Mouse (Mus musculus) ES-E14 (cell line): ENCODE results near the gene Grhl3. TPM values are rescaled to one million over a fixed set of nuclear protein-coding genes. Genes with fewer than 3 reads are reported as not detected.
A peak's percentile ranks its signal among the peaks of the same experiment; 100 is the strongest.

ENCODE experiments used
- DNase-seq: peaks from one replicate; pipeline ENCODE4 v3.0.0-alpha.2; 2013; ENCODE audit warnings: low read depth, low spot score
- H3K27ac ChIP-seq: 2 replicates; pipeline ENCODE4 v1.5.1; 2012; ENCODE audit warnings: low read depth, mild to moderate bottlenecking, low read length, moderate library complexity, mixed read lengths; ENCODE audit not compliant: poor library complexity, insufficient read depth, severe bottlenecking
- H3K36me3 ChIP-seq: 2 replicates; pipeline ENCODE4 v1.6.1; 2012; ENCODE audit warnings: mild to moderate bottlenecking, low read length, moderate library complexity, mixed read lengths; ENCODE audit not compliant: control insufficient read depth, poor library complexity, insufficient read depth, severe bottlenecking
- H3K4me1 ChIP-seq, 2 experiments: fragments of 150-350 bp in 1 of 2; sonication (generic) in 1 of 2; 2 replicates each; pipeline ENCODE4 v1.6.1; 2012; ENCODE audit warnings: low read length in 2 of 2, mild to moderate bottlenecking in 1 of 2, mixed read lengths in 1 of 2; ENCODE audit not compliant: control insufficient read depth in 2 of 2, insufficient read depth in 2 of 2, poor library complexity in 1 of 2
- H3K4me3 ChIP-seq, 2 experiments: fragments of 150-350 bp in 1 of 2; sonication (generic) in 1 of 2; 2 replicates each; pipeline ENCODE4 v1.5.1; 2012; ENCODE audit warnings: low read length in 2 of 2, low read depth in 1 of 2, mild to moderate bottlenecking in 1 of 2, mixed read lengths in 1 of 2; ENCODE audit not compliant: insufficient read depth in 1 of 2, poor library complexity in 1 of 2, severe bottlenecking in 1 of 2
- H3K9ac ChIP-seq: 2 replicates; pipeline ENCODE4 v1.6.1; 2012; ENCODE audit warnings: low read depth, mild to moderate bottlenecking, low read length, mixed read lengths; ENCODE audit not compliant: poor library complexity, insufficient read depth, severe bottlenecking
- H3K9me3 ChIP-seq: fragments of 150-350 bp; sonication (generic); 2 replicates; pipeline ENCODE4 v1.6.1; 2012; ENCODE audit warnings: low read depth, mild to moderate bottlenecking, low read length; ENCODE audit not compliant: control insufficient read depth, insufficient read depth
- CHD2 ChIP-seq: IDR thresholded peaks from 2 replicates; pipeline ENCODE4 v1.6.1; 2014; ENCODE audit warnings: mild to moderate bottlenecking, low read depth, low read length, inconsistent platforms
- HCFC1 ChIP-seq: IDR thresholded peaks from 2 replicates; pipeline ENCODE4 v1.6.1; 2012; ENCODE audit warnings: low read length, inconsistent platforms, borderline replicate concordance; ENCODE audit not compliant: insufficient read depth
- MAFK ChIP-seq: IDR thresholded peaks from 2 replicates; pipeline ENCODE4 v1.6.1; 2014; ENCODE audit warnings: mild to moderate bottlenecking, low read depth, low read length, inconsistent platforms; ENCODE audit not compliant: insufficient read depth
- ZC3H11A ChIP-seq: IDR thresholded peaks from 2 replicates; pipeline ENCODE4 v1.6.1; 2012; ENCODE audit warnings: low read depth, mild to moderate bottlenecking, inconsistent platforms, low read length, borderline replicate concordance
- ZNF384 ChIP-seq: IDR thresholded peaks from 2 replicates; pipeline ENCODE4 v1.6.1; 2012; ENCODE audit warnings: low read depth, low read length, inconsistent platforms
- in situ Hi-C, 2 experiments: fragments of 600-800 bp; cut with MboI; formaldehyde crosslinking; loops; one replicate each; pipeline ENCODE4 v1.15.1; 2025; ENCODE audit warnings: low sequenced_read_pairs in 2 of 2, inconsistent platforms in 1 of 2; ENCODE audit not compliant: unreplicated experiment in 2 of 2
- total RNA-seq: library from RNA; depleted of rRNA; stranded (reverse); fragments of 300-350 nt; gene quantifications from 2 replicates; pipeline ENCODE4 v1.2.3, GENCODE M21; 2012; rRNA removed

Gene Grhl3
- 6.2 and 6.7 TPM in 2 replicates for total RNA-seq

- H3K9me3 ChIP-seq = no peaks in the 10 kb centered on the region
- TF ChIP-seq HCFC1 (no peak), MAFK (peak; percentile 74), CHD2 (no peak), ZC3H11A (no peak), ZNF384 (no peak)
- H3K27ac ChIP-seq = no peak within 1 kb of the TSS; the same call in 1 of the 2 replicates
- peak within 1 kb of the TSS; percentile 61 to 65 for H3K4me3 ChIP-seq
- peak; percentile 90 for DNase-seq
- H3K9ac ChIP-seq = peak within 1 kb of the TSS; percentile 42; the same call in 1 of the 2 replicates
- peaks cover 15 to 53% of the 10 kb centered on the region in 2 experiments for H3K4me1 ChIP-seq
- H3K36me3 ChIP-seq = no peaks in the 10 kb centered on the region; the same call in 1 of the 2 replicates
- in situ Hi-C loops = no loop called here
Observed at GRCm38 (mm10) chr4:135573251-135573808, at the start of gene Grhl3. Gene Grhl3 (minus strand): TSS chr4:135573630.

DNA sequence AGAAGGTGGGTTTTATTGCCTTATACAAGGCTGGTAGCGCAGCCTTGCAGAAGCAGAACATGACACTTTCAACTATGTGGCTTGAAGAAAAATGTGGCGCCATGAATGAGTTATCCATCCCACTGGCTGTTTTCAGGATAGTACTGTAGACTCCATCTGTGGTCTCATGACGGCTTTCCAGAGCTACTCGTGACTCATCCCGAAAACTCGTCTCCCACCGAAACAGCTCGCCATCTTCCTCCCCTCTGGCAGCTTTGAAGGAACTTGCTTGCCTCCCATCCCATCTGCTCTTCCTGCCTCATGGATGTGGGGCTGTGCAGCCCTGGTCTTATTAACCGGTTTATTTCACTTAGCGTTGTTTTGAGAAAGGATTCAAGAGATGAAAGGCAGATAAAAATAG lies 48.9 kb upstream of the Grhl3 start:
- no peak overlapping the region for H3K27ac ChIP-seq
- DNase-seq = no peak
- no peaks in the 10 kb centered on the region for H3K9me3 ChIP-seq
- H3K9ac ChIP-seq = no peak overlapping the region
- in situ Hi-C loops = no loop called here
- H3K4me1 ChIP-seq = peaks cover 9 to 20% of the 10 kb centered on the region in 2 experiments; a peak in 3 of 4 replicates
- H3K36me3 ChIP-seq = no peaks in the 10 kb centered on the region
- TF ChIP-seq CHD2 = no peak
- no peak for TF ChIP-seq ZC3H11A
- no peak for TF ChIP-seq HCFC1
- TF ChIP-seq ZNF384 = no peak
- no peak for TF ChIP-seq MAFK
- no peak overlapping the region for H3K4me3 ChIP-seq

DNA sequence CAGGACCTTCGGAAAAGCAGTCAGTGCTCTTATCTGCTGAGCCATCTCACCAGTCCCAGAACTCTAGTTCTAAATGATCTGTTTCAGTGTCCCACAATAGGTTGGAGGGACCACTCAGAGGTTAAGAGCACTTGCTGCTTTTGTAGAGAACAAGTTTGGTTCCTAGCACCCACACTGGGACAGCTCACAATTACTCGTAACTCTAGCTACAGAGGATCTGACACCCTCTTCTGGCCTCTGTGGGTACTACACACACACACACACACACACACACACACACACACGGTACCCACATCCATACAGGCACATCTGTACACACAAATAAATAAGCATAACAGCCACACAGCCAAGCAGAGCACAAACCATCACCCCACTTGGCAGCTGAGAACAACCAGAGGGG lies 47.0 kb upstream of the Grhl3 start:
- H3K9me3 ChIP-seq = no peaks in the 10 kb centered on the region
- H3K36me3 ChIP-seq = no peaks in the 10 kb centered on the region
- H3K9ac ChIP-seq = no peak overlapping the region
- in situ Hi-C loops = no loop called here
- H3K27ac ChIP-seq = no peak overlapping the region
- no peak overlapping the region for H3K4me3 ChIP-seq
- no peak for DNase-seq
- peaks cover 10 to 36% of the 10 kb centered on the region in 2 experiments for H3K4me1 ChIP-seq
- TF ChIP-seq CHD2 (no peak), HCFC1 (no peak), MAFK (no peak), ZC3H11A (no peak), ZNF384 (no peak)

- Histone ChIP-seq H3K4me1 (peaks cover 6 to 24% of the 10 kb centered on the region in 2 experiments), H3K9me3 (no peaks in the 10 kb centered on the region), H3K9ac (peak overlapping the region; percentile 14; the same call in 1 of the 2 replicates), H3K27ac (peak overlapping the region; percentile 74), H3K36me3 (no peaks in the 10 kb centered on the region), H3K4me3 (peak overlapping the region in 1 of 2 experiments; percentile 6; a peak in 1 of 4 replicates)
- no peak for TF ChIP-seq CHD2
- no peak for TF ChIP-seq HCFC1
- peak; percentile 36; the same call in 1 of the 2 replicates for TF ChIP-seq ZNF384
- DNase-seq = no peak
- in situ Hi-C loops = no loop called here
Observed at GRCm38 (mm10) chr4:135617783-135618470, 44.5 kb upstream of the Grhl3 start.
